Mouse (Mus musculus): ENCODE data around the gene Mtcp1. TPM values are rescaled to one million over a fixed set of nuclear protein-coding genes. Genes with fewer than 3 reads are reported as not detected.

The Mtcp1 gene
- polyA plus RNA-seq (2014; fragmentation: Illumina TruSeq; extraction: RNeasy Lipid Tissue Mini Kit (QIAGEN cat#74804); ENCODE audit: low read depth, low replicate concordance): 5.3 TPM

DNA sequence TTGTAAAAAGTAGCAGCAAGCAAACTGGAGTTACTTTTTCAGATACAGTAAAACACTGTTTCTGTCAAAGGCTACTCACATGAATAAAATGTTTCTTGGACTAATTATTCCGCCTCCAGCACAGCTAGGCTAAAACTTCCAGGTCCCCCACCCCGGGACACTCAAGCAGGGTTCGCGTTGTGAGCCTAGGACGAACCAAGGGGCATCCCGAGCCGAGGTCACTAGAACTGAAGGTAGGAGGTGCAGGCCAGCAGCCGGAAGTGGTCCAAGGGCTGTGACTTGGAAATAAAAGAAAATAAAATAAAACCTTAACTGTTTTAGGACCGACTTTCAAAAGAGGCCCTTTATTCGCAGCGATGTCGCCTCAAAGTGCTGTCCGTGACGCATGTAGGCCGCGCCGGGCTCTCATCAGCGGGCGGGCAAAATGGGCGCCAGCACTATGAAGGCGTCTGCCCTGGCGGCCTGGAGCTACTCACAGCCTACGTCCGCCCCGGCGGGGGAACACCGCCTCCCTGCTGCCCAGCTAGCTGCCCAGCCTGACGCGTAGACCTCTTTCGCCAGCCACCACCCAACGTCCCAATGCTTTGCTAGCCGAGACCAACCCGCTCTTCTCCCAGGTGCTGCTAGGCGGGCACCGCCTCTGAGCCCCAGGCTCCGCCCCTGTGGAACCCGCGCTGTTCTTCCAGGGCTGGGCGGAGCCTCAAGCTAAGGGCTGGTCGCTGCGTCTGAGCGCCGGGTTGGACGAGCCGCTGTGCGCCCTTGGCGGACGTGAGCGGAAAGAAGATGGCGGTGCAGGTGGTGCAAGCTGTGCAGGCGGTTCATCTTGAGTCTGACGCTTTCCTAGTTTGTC, at the start of gene Mtcp1, which contains the start of the genes Cmc4 and Brcc3:
Gene Mtcp1, minus strand, starts transcription at position 653 of the 850 bp plus-strand sequence.
Gene Cmc4, minus strand, starts transcription at position 649 of the 850 bp plus-strand sequence.
Gene Brcc3, plus strand, starts transcription at position 693 of the 850 bp plus-strand sequence.

DNA sequence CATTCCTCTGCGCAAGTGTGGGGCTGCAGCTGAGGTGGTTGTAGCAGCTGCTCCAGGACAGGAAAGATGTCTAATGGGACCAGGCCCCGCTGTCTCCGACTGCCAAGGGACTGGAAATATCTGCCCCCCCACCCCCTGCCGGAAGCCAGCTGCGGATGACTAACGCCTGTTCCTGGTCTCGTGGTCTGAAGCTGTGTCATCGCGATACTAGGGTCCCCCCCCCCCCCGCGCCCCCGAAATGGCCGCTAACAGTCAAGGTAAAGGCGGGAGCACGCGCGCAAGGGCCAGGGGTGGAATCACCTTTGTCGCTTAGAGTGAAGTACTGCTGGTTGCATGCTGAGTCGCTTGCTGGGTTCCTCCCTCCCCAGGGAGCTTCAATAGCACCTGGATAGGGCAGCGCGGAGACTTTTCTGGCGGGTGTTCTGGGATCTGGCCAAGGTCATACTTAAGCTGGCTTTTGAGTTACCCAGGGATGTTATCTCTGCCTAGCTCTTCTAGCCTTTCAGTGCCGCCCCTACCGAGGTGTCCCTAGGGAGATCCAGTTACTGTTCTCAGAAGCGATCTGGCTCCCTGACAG, 34.1 kb downstream of the Mtcp1 start, which contains the start of the genes Fundc2 and F8:
Gene Fundc2, plus strand, starts transcription at position 205 of the 577 bp plus-strand sequence.
Gene F8, minus strand, starts transcription at position 421 of the 577 bp plus-strand sequence.

Other genes starting within 250 kb of the Mtcp1 start
- gene Fundc2, start 34.2 kb downstream of the Mtcp1 start, polyA plus RNA-seq (2014; fragmentation: Illumina TruSeq; extraction: RNeasy Lipid Tissue Mini Kit (QIAGEN cat#74804); ENCODE audit: low read depth, low replicate concordance): 15.1 TPM
- 2.5 TPM for gene F8, start 34.0 kb downstream of the Mtcp1 start, polyA plus RNA-seq (2014; fragmentation: Illumina TruSeq; extraction: RNeasy Lipid Tissue Mini Kit (QIAGEN cat#74804); ENCODE audit: low read depth, low replicate concordance)
- 7.9 TPM for gene Cmc4, start within 50 bp of the Mtcp1 start, polyA plus RNA-seq (2014; fragmentation: Illumina TruSeq; extraction: RNeasy Lipid Tissue Mini Kit (QIAGEN cat#74804); ENCODE audit: low read depth, low replicate concordance)
- 8.2 TPM for gene Brcc3, start within 50 bp of the Mtcp1 start, polyA plus RNA-seq (2014; fragmentation: Illumina TruSeq; extraction: RNeasy Lipid Tissue Mini Kit (QIAGEN cat#74804); ENCODE audit: low read depth, low replicate concordance)
- 35.7 TPM for gene Vbp1, start 97.7 kb upstream of the Mtcp1 start, polyA plus RNA-seq (2014; fragmentation: Illumina TruSeq; extraction: RNeasy Lipid Tissue Mini Kit (QIAGEN cat#74804); ENCODE audit: low read depth, low replicate concordance)
- 0.59 TPM for gene Rab39b, start 161.6 kb upstream of the Mtcp1 start, polyA plus RNA-seq (2014; fragmentation: Illumina TruSeq; extraction: RNeasy Lipid Tissue Mini Kit (QIAGEN cat#74804); ENCODE audit: low read depth, low replicate concordance)

All from testis, adult 10 weeks (tissue).